Mouse (Mus musculus) E14TG2a.4 (cell line): ENCODE data around the gene Fat3.

Experiments
- CTCF ChIP-seq: conservative IDR thresholded peaks from 2 replicates; pipeline ENCODE4 v1.5.1; 2014; ENCODE audit warnings: low read length
- NANOG ChIP-seq: IDR thresholded peaks from 2 replicates; pipeline ENCODE4 v1.6.1; 2014; ENCODE audit warnings: borderline replicate concordance, low read length, mixed read lengths
- POU5F1 ChIP-seq: IDR thresholded peaks from 2 replicates; pipeline ENCODE4 v1.6.1; 2014; ENCODE audit warnings: low read length, borderline replicate concordance

GRCm38 (mm10) chr9:16029715-16030285, 471.3 kb downstream of the Fat3 start:
- TF ChIP-seq CTCF (no peak), NANOG (no peak), POU5F1 (no peak)
